Mouse (Mus musculus): ENCODE data around the gene Ubac1.

Gene Ubac1

GRCm38 (mm10) chr2:26024138-26025075, 2.9 kb upstream of the Ubac1 start:
- in situ Hi-C loops (cut with MboI, MseI): loop anchor here (5.0 kb wide), 1 partner anchor 118 kb away; no protein-coding TSS in a partner anchor

- in situ Hi-C loops (cut with MboI, MseI): loop anchor here (5.0 kb wide), 1 partner anchor 120 kb away; no protein-coding TSS in a partner anchor
Observed at GRCm38 (mm10) chr2:26022626-26023025, 1.1 kb upstream of the Ubac1 start.

- in situ Hi-C loops (cut with MboI, MseI): loop anchor here (5.0 kb wide), 1 partner anchor 120 kb away; no protein-coding TSS in a partner anchor
Observed at GRCm38 (mm10) chr2:26022258-26022565, 665 bp upstream of the Ubac1 start.

GRCm38 (mm10) chr2:26020714-26021560, 610 bp downstream of the Ubac1 start:
- in situ Hi-C loops (cut with MboI, MseI): loop anchor here (5.0 kb wide), 1 partner anchor 121 kb away; no protein-coding TSS in a partner anchor

GRCm38 (mm10) chr2:26019923-26020322, 1.6 kb downstream of the Ubac1 start:
- in situ Hi-C loops (cut with MboI, MseI): loop anchor here (5.0 kb wide), 1 partner anchor 122 kb away; no protein-coding TSS in a partner anchor

- in situ Hi-C loops (cut with MboI, MseI): no loop called here
Observed at GRCm38 (mm10) chr2:26017326-26017725, 4.2 kb downstream of the Ubac1 start.

- in situ Hi-C loops (cut with MboI, MseI): no loop called here
Observed at GRCm38 (mm10) chr2:26013674-26014073, 7.9 kb downstream of the Ubac1 start.

GRCm38 (mm10) chr2:26011420-26011819, 10.1 kb downstream of the Ubac1 start:
- in situ Hi-C loops (cut with MboI, MseI): no loop called here

- in situ Hi-C loops (cut with MboI, MseI): no loop called here
Observed at GRCm38 (mm10) chr2:26002001-26002400, 19.5 kb downstream of the Ubac1 start.

GRCm38 (mm10) chr2:26001136-26001535, 20.4 kb downstream of the Ubac1 start:
- in situ Hi-C loops (cut with MboI, MseI): no loop called here

GRCm38 (mm10) chr2:25997716-25998115, 23.8 kb downstream of the Ubac1 start:
- in situ Hi-C loops (cut with MboI, MseI): no loop called here

- in situ Hi-C loops (cut with MboI, MseI): no loop called here
Observed at GRCm38 (mm10) chr2:25994791-25995190, 26.8 kb downstream of the Ubac1 start.

GRCm38 (mm10) chr2:25992285-25992684, 29.3 kb downstream of the Ubac1 start:
- in situ Hi-C loops (cut with MboI, MseI): no loop called here

- in situ Hi-C loops (cut with MboI, MseI): no loop called here
Observed at GRCm38 (mm10) chr2:25989651-25990050, 31.9 kb downstream of the Ubac1 start.

- in situ Hi-C loops (cut with MboI, MseI): no loop called here
Observed at GRCm38 (mm10) chr2:25987817-25988216, 33.7 kb downstream of the Ubac1 start.

- in situ Hi-C loops (cut with MboI, MseI): no loop called here
Observed at GRCm38 (mm10) chr2:25986601-25987000, 34.9 kb downstream of the Ubac1 start.

GRCm38 (mm10) chr2:25983159-25983907, 38.2 kb downstream of the Ubac1 start, which contains the start of gene Camsap1:
TSS of gene Camsap1 (minus strand) at chr2:25983282.
- in situ Hi-C loops (cut with MboI, MseI): no loop called here

- in situ Hi-C loops (cut with MboI, MseI): no loop called here
Observed at GRCm38 (mm10) chr2:25982426-25983091, 39.0 kb downstream of the Ubac1 start.

- in situ Hi-C loops (cut with MboI, MseI): no loop called here
Observed at GRCm38 (mm10) chr2:25982052-25982425, 39.5 kb downstream of the Ubac1 start.

GRCm38 (mm10) chr2:25978997-25979396, 42.5 kb downstream of the Ubac1 start:
- in situ Hi-C loops (cut with MboI, MseI): no loop called here

Measured in T-helper 1 cell (primary cell).